Mouse (Mus musculus) kidney, postnatal 25 days (tissue): Measurements from ENCODE around the gene 2300003K06Rik.
"Not testable (repeated sequence)": the region's sequence is repeated elsewhere in the genome, so short reads cannot be mapped to it uniquely, and the experiment has no call there.

Experiments
- DNase-seq, 2 experiments: peaks; one replicate each; pipeline ENCODE4 v3.0.0; 2021; ENCODE audit warnings: mixed read lengths in 2 of 2

The 2300003K06Rik gene

GRCm38 (mm10) chr11:99837966-99838365 is at the start of gene 2300003K06Rik:
Gene 2300003K06Rik (minus strand): TSS chr11:99838066.
- DNase-seq, result no peak

- DNase-seq, result not testable (repeated sequence)
Observed at GRCm38 (mm10) chr11:99878887-99879286, 41.0 kb upstream of the 2300003K06Rik start, which contains the start of gene Gm11567. Gene Gm11567 (plus strand): TSS chr11:99879187.

- DNase-seq, result not testable (repeated sequence)
Observed at GRCm38 (mm10) chr11:99873089-99873488, 35.2 kb upstream of the 2300003K06Rik start, which contains the start of gene Krtap9-1. Gene Krtap9-1 (plus strand): TSS chr11:99873389.

- DNase-seq, result not testable (repeated sequence)
Observed at GRCm38 (mm10) chr11:99864176-99864575, 26.3 kb upstream of the 2300003K06Rik start, which contains the start of gene Gm11559. Gene Gm11559 (plus strand): TSS chr11:99864476.

GRCm38 (mm10) chr11:99858761-99859160 is 20.9 kb upstream of the 2300003K06Rik start:
- no peak for DNase-seq

GRCm38 (mm10) chr11:99857617-99858016 is 19.8 kb upstream of the 2300003K06Rik start, which contains the start of gene Gm11568:
Gene Gm11568 (plus strand): TSS chr11:99857917.
- no peak for DNase-seq

GRCm38 (mm10) chr11:99854121-99854520 is 16.3 kb upstream of the 2300003K06Rik start:
- no peak for DNase-seq

GRCm38 (mm10) chr11:99851508-99851907 is 13.6 kb upstream of the 2300003K06Rik start, which contains the start of gene Krtap4-16:
Gene Krtap4-16 (minus strand): TSS chr11:99851608.
- no peak for DNase-seq

- DNase-seq, result no peak
Observed at GRCm38 (mm10) chr11:99846746-99847145, 8.9 kb upstream of the 2300003K06Rik start.

GRCm38 (mm10) chr11:99842185-99842584 is 4.3 kb upstream of the 2300003K06Rik start:
- DNase-seq, result no peak

GRCm38 (mm10) chr11:99815566-99815965 is 22.3 kb downstream of the 2300003K06Rik start, which contains the start of gene Gm11564:
Gene Gm11564 (minus strand): TSS chr11:99815666.
- not testable (repeated sequence) for DNase-seq

GRCm38 (mm10) chr11:99809792-99810191 is 28.1 kb downstream of the 2300003K06Rik start, which contains the start of gene Krtap4-13:
Gene Krtap4-13 (minus strand): TSS chr11:99809892.
- DNase-seq, result not testable (repeated sequence)

- DNase-seq, result not testable (repeated sequence)
Observed at GRCm38 (mm10) chr11:99804346-99804745, 33.5 kb downstream of the 2300003K06Rik start, which contains the start of gene Gm11554. Gene Gm11554 (minus strand): TSS chr11:99804446.

- not testable (repeated sequence) for DNase-seq
Observed at GRCm38 (mm10) chr11:99798832-99799231, 39.0 kb downstream of the 2300003K06Rik start, which contains the start of gene Gm11569. Gene Gm11569 (minus strand): TSS chr11:99798932.

GRCm38 (mm10) chr11:99793367-99793766 is 44.5 kb downstream of the 2300003K06Rik start, which contains the start of gene Gm11596:
Gene Gm11596 (minus strand): TSS chr11:99793467.
- no peak for DNase-seq
